Mouse (Mus musculus): ENCODE results near the gene Olfr911-ps1. TPM values are rescaled to one million over a fixed set of nuclear protein-coding genes. Genes with fewer than 3 reads are reported as not detected.

The Olfr911-ps1 gene
- not detected for total RNA-seq (2021)
- long read RNA-seq, experiment 1 = 0 reads
- long read RNA-seq, experiment 2 = 0 reads

DNA sequence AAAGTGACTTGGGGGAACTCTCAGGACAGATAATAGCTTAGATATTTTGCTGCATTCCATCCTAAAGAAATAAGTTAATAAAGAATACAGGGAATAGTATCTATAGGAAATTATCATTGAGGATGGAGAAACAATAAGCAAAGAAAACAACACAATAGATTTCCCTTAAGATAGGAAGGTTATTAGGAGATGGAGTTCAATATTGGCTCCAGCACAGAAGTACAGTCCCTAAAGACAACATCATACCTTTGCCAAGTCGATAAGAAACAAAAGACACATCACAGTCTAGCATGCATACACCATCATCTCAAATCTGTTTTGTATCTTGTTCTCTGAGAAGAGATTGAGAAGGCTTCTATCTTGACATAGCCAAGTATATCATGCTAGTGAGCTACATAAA, at the start of gene Olfr911-ps1:
Gene Olfr911-ps1 (plus strand): TSS at position 301 of the 400 bp plus-strand sequence.
- no peak for DNase-seq

- DNase-seq = no peak
Observed at GRCm38 (mm10) chr9:38486785-38487184, 34.6 kb upstream of the Olfr911-ps1 start, which contains the start of gene Olfr906. TSS of gene Olfr906 (plus strand) at chr9:38487085.

- DNase-seq = no peak
Observed at GRCm38 (mm10) chr9:38495501-38495900, 25.9 kb upstream of the Olfr911-ps1 start, which contains the start of gene Olfr907. TSS of gene Olfr907 (plus strand) at chr9:38495801.

DNA sequence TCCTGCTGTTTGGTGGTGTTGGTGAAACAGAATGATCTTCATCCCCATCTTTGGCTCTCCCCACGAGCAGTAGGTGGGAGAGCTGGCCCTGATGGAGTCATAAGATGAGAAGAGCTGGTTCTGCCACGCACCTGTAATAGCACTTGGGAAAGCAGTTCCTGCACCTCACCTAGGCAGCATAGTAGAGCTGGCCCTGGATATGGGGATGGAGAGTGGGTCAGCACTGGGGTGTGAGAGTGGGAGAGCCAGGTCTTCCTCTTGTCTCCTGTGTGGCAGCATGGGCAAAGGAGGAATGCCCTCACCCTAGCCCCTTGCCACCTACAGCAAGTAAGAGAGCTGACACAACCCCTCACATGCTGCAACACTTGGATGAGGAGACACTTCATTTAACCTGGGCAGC, 9.0 kb upstream of the Olfr911-ps1 start:
- no peak for DNase-seq

- no peak for DNase-seq
Observed at GRCm38 (mm10) chr9:38537549-38537948, 16.2 kb downstream of the Olfr911-ps1 start, which contains the start of gene Olfr910. TSS of gene Olfr910 (plus strand) at chr9:38537849.

Other genes with a start within 250 kb of the Olfr911-ps1 start
- gene Olfr896-ps1, start 230.5 kb upstream of the Olfr911-ps1 start, total RNA-seq (2021) = not detected
- gene Olfr25, start 192.5 kb upstream of the Olfr911-ps1 start, total RNA-seq (2021) = not detected
- not detected for gene Olfr898, start 173.2 kb upstream of the Olfr911-ps1 start, total RNA-seq (2021)
- not detected for gene Olfr250, start 154.7 kb upstream of the Olfr911-ps1 start, total RNA-seq (2021)
- gene Olfr251, start 144.5 kb upstream of the Olfr911-ps1 start, total RNA-seq (2021) = not detected
- gene Olfr147, start 119.9 kb upstream of the Olfr911-ps1 start, total RNA-seq (2021) = not detected
- not detected for gene Olfr901, start 92.1 kb upstream of the Olfr911-ps1 start, total RNA-seq (2021)
- not detected for gene Olfr902, start 73.9 kb upstream of the Olfr911-ps1 start, total RNA-seq (2021)
- not detected for gene Olfr904, start 58.4 kb upstream of the Olfr911-ps1 start, total RNA-seq (2021)
- not detected for gene Olfr905, start 50.5 kb upstream of the Olfr911-ps1 start, total RNA-seq (2021)
- not detected for gene Olfr906, start 34.5 kb upstream of the Olfr911-ps1 start, total RNA-seq (2021)
- gene Olfr907, start 25.8 kb upstream of the Olfr911-ps1 start, total RNA-seq (2021) = not detected
- not detected for gene Olfr910, start 16.3 kb downstream of the Olfr911-ps1 start, total RNA-seq (2021)
- not detected for gene Olfr912, start 58.6 kb downstream of the Olfr911-ps1 start, total RNA-seq (2021)
- gene Olfr913, start 71.2 kb downstream of the Olfr911-ps1 start, total RNA-seq (2021) = not detected
- gene Olfr914, start 83.5 kb downstream of the Olfr911-ps1 start, total RNA-seq (2021) = not detected
- gene Olfr916, start 138.3 kb downstream of the Olfr911-ps1 start, total RNA-seq (2021) = not detected
- not detected for gene Olfr917, start 144.3 kb downstream of the Olfr911-ps1 start, total RNA-seq (2021)
- not detected for gene Olfr918, start 153.0 kb downstream of the Olfr911-ps1 start, total RNA-seq (2021)
- gene Olfr919, start 182.1 kb downstream of the Olfr911-ps1 start, total RNA-seq (2021) = not detected
- 10 to 100 TPM; 22.5 to 29.6 TPM for gene Vwa5a, start 196.7 kb downstream of the Olfr911-ps1 start, total RNA-seq (2021)
- under 1 TPM; 0.07 to 0.12 TPM for gene Olfr920, start 230.7 kb downstream of the Olfr911-ps1 start, total RNA-seq (2021)

Measured in gastrocnemius, postnatal 10 days (tissue).